Mouse (Mus musculus) C2C12 (cell line): ENCODE results near the gene Ccl1. TPM values are rescaled to one million over a fixed set of nuclear protein-coding genes. Genes with fewer than 3 reads are reported as not detected.

Experiments
- H3K27me3 ChIP-seq: one replicate; pipeline ENCODE4 v1.6.1; 2011; ENCODE audit not compliant: control insufficient read depth, insufficient read depth, insufficient read length
- H3K36me3 ChIP-seq: one replicate; pipeline ENCODE4 v1.6.1; 2011; ENCODE audit not compliant: control insufficient read depth, insufficient read depth
- H3K4me3 ChIP-seq: one replicate; pipeline ENCODE4 v1.5.1; 2011; ENCODE audit warnings: mild to moderate bottlenecking, control low read depth; ENCODE audit not compliant: poor library complexity, insufficient read depth, severe bottlenecking
- H3K79me2 ChIP-seq: one replicate; pipeline ENCODE4 v1.6.1; 2011; ENCODE audit not compliant: control insufficient read depth, insufficient read depth
- H3K79me3 ChIP-seq: one replicate; pipeline ENCODE4 v1.6.1; 2011; ENCODE audit warnings: low read depth, control low read depth
- H3ac ChIP-seq: one replicate; pipeline ENCODE3; 2011; ENCODE audit warnings: low read depth; ENCODE audit not compliant: control insufficient read depth, insufficient read length
- CEBPB ChIP-seq: IDR thresholded peaks from one replicate; pipeline ENCODE4 v1.6.1; 2011; ENCODE audit warnings: low read depth, mild to moderate bottlenecking, control low read depth, moderate library complexity
- CTCF ChIP-seq: IDR thresholded peaks from one replicate; pipeline ENCODE4 v1.5.1; 2011; ENCODE audit not compliant: control insufficient read depth, insufficient read depth, insufficient read length
- FOSL1 ChIP-seq: IDR thresholded peaks from one replicate; pipeline ENCODE4 v1.8.0; 2011; ENCODE audit warnings: mild to moderate bottlenecking, low read length; ENCODE audit not compliant: poor library complexity, insufficient read depth, severe bottlenecking
- MAX ChIP-seq: IDR thresholded peaks from one replicate; pipeline ENCODE4 v1.6.1; 2011; ENCODE audit warnings: mild to moderate bottlenecking, control low read depth
- MYOD1 ChIP-seq: IDR thresholded peaks from one replicate; pipeline ENCODE4 v1.6.1; 2011; ENCODE audit warnings: low read depth; ENCODE audit not compliant: control insufficient read depth, insufficient read length
- MYOG ChIP-seq: IDR thresholded peaks from one replicate; pipeline ENCODE4 v1.6.1; 2011; ENCODE audit not compliant: control insufficient read depth, insufficient read length; ENCODE audit errors: extremely low read depth
- USF1 ChIP-seq: IDR thresholded peaks from one replicate; pipeline ENCODE4 v1.6.1; 2011; ENCODE audit warnings: low read depth, mild to moderate bottlenecking, control low read depth, moderate library complexity
- polyA plus RNA-seq: library from polyadenylated mRNA; unstranded; fragments of >200 nt; fragmentation: generic; extraction: Trizol; gene quantifications from one replicate; pipeline ENCODE4 v1.2.1, GENCODE M21; 2012; ENCODE audit warnings: missing spikeins

Gene Ccl1
- polyA plus RNA-seq, 1 experiment: not detected

- no peaks in the 10 kb centered on the region for H3K79me2 ChIP-seq
- no peak overlapping the region for H3K4me3 ChIP-seq
- H3ac ChIP-seq: no peak overlapping the region
- no peaks in the 10 kb centered on the region for H3K27me3 ChIP-seq
- TF ChIP-seq MYOD1 (no peak), FOSL1 (no peak), CEBPB (no peak), MYOG (no peak), MAX (no peak), USF1 (no peak), CTCF (no peak)
- H3K79me3 ChIP-seq: no peaks in the 10 kb centered on the region
- no peaks in the 10 kb centered on the region for H3K36me3 ChIP-seq
Measured at GRCm38 (mm10) chr11:82183281-82183935, 122.1 kb downstream of the Ccl1 start.

- no peak overlapping the region for H3ac ChIP-seq
- H3K27me3 ChIP-seq: no peaks in the 10 kb centered on the region
- H3K4me3 ChIP-seq: no peak overlapping the region
- no peaks in the 10 kb centered on the region for H3K36me3 ChIP-seq
- no peak for TF ChIP-seq MYOD1
- no peak for TF ChIP-seq MYOG
- TF ChIP-seq CEBPB: no peak
- no peak for TF ChIP-seq MAX
- TF ChIP-seq CTCF: no peak
- no peak for TF ChIP-seq FOSL1
- H3K79me2 ChIP-seq: no peaks in the 10 kb centered on the region
- H3K79me3 ChIP-seq: no peaks in the 10 kb centered on the region
Measured at GRCm38 (mm10) chr11:82182401-82182800, 123.1 kb downstream of the Ccl1 start.

- no peak for TF ChIP-seq MAX
- TF ChIP-seq CTCF: no peak
- TF ChIP-seq FOSL1: no peak
- TF ChIP-seq USF1: no peak
- TF ChIP-seq MYOD1: no peak
- TF ChIP-seq CEBPB: no peak
- no peak for TF ChIP-seq MYOG
- H3K36me3 ChIP-seq: no peaks in the 10 kb centered on the region
- H3K79me3 ChIP-seq: no peaks in the 10 kb centered on the region
- H3ac ChIP-seq: no peak overlapping the region
- no peaks in the 10 kb centered on the region for H3K27me3 ChIP-seq
- no peak overlapping the region for H3K4me3 ChIP-seq
- no peaks in the 10 kb centered on the region for H3K79me2 ChIP-seq
Measured at GRCm38 (mm10) chr11:82181331-82181730, 124.2 kb downstream of the Ccl1 start.

GRCm38 (mm10) chr11:82178161-82178560, 127.3 kb downstream of the Ccl1 start:
- no peak overlapping the region for H3ac ChIP-seq
- no peaks in the 10 kb centered on the region for H3K36me3 ChIP-seq
- H3K4me3 ChIP-seq: no peak overlapping the region
- H3K27me3 ChIP-seq: no peaks in the 10 kb centered on the region
- H3K79me2 ChIP-seq: no peaks in the 10 kb centered on the region
- no peaks in the 10 kb centered on the region for H3K79me3 ChIP-seq
- TF ChIP-seq MAX: no peak

GRCm38 (mm10) chr11:82177711-82178110, 127.8 kb downstream of the Ccl1 start:
- TF ChIP-seq CTCF (peak; percentile 59), MYOG (no peak)
- H3K79me3 ChIP-seq: no peaks in the 10 kb centered on the region
- H3K36me3 ChIP-seq: no peaks in the 10 kb centered on the region
- no peak overlapping the region for H3ac ChIP-seq
- no peak overlapping the region for H3K4me3 ChIP-seq
- no peaks in the 10 kb centered on the region for H3K27me3 ChIP-seq
- no peaks in the 10 kb centered on the region for H3K79me2 ChIP-seq

- H3ac ChIP-seq: no peak overlapping the region
- H3K27me3 ChIP-seq: no peaks in the 10 kb centered on the region
- no peaks in the 10 kb centered on the region for H3K79me3 ChIP-seq
- no peak overlapping the region for H3K4me3 ChIP-seq
- no peaks in the 10 kb centered on the region for H3K79me2 ChIP-seq
- no peaks in the 10 kb centered on the region for H3K36me3 ChIP-seq
- TF ChIP-seq FOSL1 (no peak), MYOD1 (peak; percentile 26), CTCF (peak; percentile 77), MAX (peak; percentile 69), CEBPB (no peak), MYOG (no peak), USF1 (no peak)
Measured at GRCm38 (mm10) chr11:82174794-82175193, 130.7 kb downstream of the Ccl1 start.
